Mouse (Mus musculus) erythroblast, embryonic 14.5 days (primary cell): Measurements from ENCODE around the gene Slc7a6. TPM values are rescaled to one million over a fixed set of nuclear protein-coding genes. Genes with fewer than 3 reads are reported as not detected.

ENCODE experiments used
- H3K27me3 ChIP-seq: 2 replicates; pipeline ENCODE4 v1.6.1; 2012; ENCODE audit warnings: inconsistent platforms; ENCODE audit not compliant: control insufficient read depth
- H3K36me3 ChIP-seq: 2 replicates; pipeline ENCODE4 v1.6.1; 2012; ENCODE audit warnings: mild to moderate bottlenecking, inconsistent platforms; ENCODE audit not compliant: control insufficient read depth
- H3K4me1 ChIP-seq: 2 replicates; pipeline ENCODE4 v1.6.1; 2012; ENCODE audit warnings: inconsistent platforms; ENCODE audit not compliant: control insufficient read depth
- H3K4me3 ChIP-seq: replicated peaks from 2 replicates; pipeline ENCODE3; 2012; ENCODE audit warnings: moderate library complexity, mild to moderate bottlenecking, inconsistent platforms
- H3K9me3 ChIP-seq: 2 replicates; pipeline ENCODE4 v1.6.1; 2012; ENCODE audit warnings: low read length, inconsistent platforms, mixed read lengths; ENCODE audit not compliant: control insufficient read depth
- GATA1 ChIP-seq: IDR thresholded peaks from 2 replicates; pipeline ENCODE4 v1.6.1; 2012; ENCODE audit warnings: low read length, inconsistent platforms, mixed read lengths
- TAL1 ChIP-seq: IDR thresholded peaks from 3 replicates; pipeline ENCODE4 v1.6.1; 2012; ENCODE audit warnings: low read length, inconsistent platforms, mixed read lengths
- polyA plus RNA-seq: library from polyadenylated mRNA; stranded (reverse); fragments of >175 nt; gene quantifications from 2 replicates; pipeline ENCODE4 v1.2.3, GENCODE M21; 2012

Gene Slc7a6
- polyA plus RNA-seq, 1 experiment = 0.06 TPM

DNA sequence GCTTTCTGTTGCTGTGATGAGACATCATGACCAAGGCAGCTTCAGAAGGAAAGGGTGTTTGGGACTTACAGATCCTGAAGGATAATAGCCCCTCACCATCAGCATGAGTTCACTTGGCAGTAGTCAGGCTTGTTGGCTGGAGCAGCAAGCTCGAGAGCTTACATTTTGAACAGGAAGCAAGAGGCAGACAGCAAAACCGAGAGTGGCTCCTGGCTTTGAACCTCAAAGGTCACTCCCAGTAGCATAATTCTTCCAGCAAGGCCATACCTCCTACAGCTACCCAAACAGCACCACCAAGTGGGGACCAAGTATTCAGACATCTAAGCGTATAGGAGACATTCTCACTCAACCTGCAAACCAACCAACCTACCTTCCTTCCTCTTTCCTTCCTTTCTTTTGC, 64.1 kb downstream of the Slc7a6 start:
- Histone ChIP-seq H3K36me3 (peaks cover 63% of the 10 kb centered on the region), H3K9me3 (no peaks in the 10 kb centered on the region), H3K27me3 (no peaks in the 10 kb centered on the region), H3K4me1 (no peaks in the 10 kb centered on the region), H3K4me3 (no peak overlapping the region)
- TF ChIP-seq TAL1 = no peak
- TF ChIP-seq GATA1 = no peak

- Histone ChIP-seq H3K4me1 (no peaks in the 10 kb centered on the region), H3K27me3 (no peaks in the 10 kb centered on the region), H3K4me3 (no peak overlapping the region), H3K9me3 (no peaks in the 10 kb centered on the region), H3K36me3 (peaks cover 58% of the 10 kb centered on the region)
- TF ChIP-seq GATA1 (no peak), TAL1 (no peak)
Observed at GRCm38 (mm10) chr8:106234567-106235261, 66.1 kb downstream of the Slc7a6 start.

DNA sequence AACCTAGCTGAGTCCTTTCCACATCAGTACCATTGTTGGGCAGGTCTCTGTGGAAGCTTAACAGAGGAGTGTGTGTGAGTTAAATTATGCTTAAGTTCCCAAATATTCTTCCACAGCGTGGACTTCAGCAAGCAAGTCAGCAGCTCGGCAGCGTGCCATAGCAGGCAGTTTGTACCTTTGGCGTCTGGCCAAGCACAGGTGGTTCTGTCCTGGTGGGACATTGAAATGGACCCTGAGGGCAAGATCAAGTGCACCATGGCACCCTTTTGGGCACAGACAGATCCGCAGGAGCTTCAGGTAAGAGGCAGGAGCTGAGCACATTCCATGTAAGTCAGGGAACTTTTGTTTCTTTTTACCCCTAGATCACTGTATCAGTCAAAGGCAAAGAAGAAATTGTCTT, 68.4 kb downstream of the Slc7a6 start:
- H3K36me3 ChIP-seq = peaks cover 64% of the 10 kb centered on the region
- TF ChIP-seq GATA1 = no peak
- TF ChIP-seq TAL1 = no peak
- no peaks in the 10 kb centered on the region for H3K9me3 ChIP-seq
- H3K27me3 ChIP-seq = no peaks in the 10 kb centered on the region
- H3K4me3 ChIP-seq = no peak overlapping the region
- H3K4me1 ChIP-seq = no peaks in the 10 kb centered on the region

Other genes starting within 250 kb of the Slc7a6 start
- gene Ctrl, start 235.0 kb upstream of the Slc7a6 start, polyA plus RNA-seq = not detected in 2 replicates
- gene Psmb10, start 230.4 kb upstream of the Slc7a6 start, polyA plus RNA-seq = 3.2 and 4.6 TPM in 2 replicates
- gene Lcat, start 225.5 kb upstream of the Slc7a6 start, polyA plus RNA-seq = 0.33 and 0.36 TPM in 2 replicates
- gene Slc12a4, start 202.8 kb upstream of the Slc7a6 start, polyA plus RNA-seq = 1.7 and 1.9 TPM in 2 replicates
- not detected in 2 replicates for gene Dpep3, start 189.4 kb upstream of the Slc7a6 start, polyA plus RNA-seq
- gene Dus2, start 177.5 kb upstream of the Slc7a6 start, polyA plus RNA-seq = 0.25 and 0.47 TPM in 2 replicates
- gene Dpep2nb, start 162.9 kb upstream of the Slc7a6 start, polyA plus RNA-seq = not detected in 2 replicates
- gene Ddx28, start 157.0 kb upstream of the Slc7a6 start, polyA plus RNA-seq = 0.74 and 1.1 TPM in 2 replicates
- gene Nfatc3, start 110.0 kb upstream of the Slc7a6 start, polyA plus RNA-seq = 0.45 and 0.54 TPM in 2 replicates
- gene Esrp2, start 31.9 kb upstream of the Slc7a6 start, polyA plus RNA-seq = 0.02 TPM in 1 of 2 replicates, not detected in the other
- 0.10 and 0.11 TPM in 2 replicates for gene Pla2g15, start 18.5 kb upstream of the Slc7a6 start, polyA plus RNA-seq
- gene Slc7a6os, start 42.1 kb downstream of the Slc7a6 start, polyA plus RNA-seq = 1.2 and 1.4 TPM in 2 replicates
- gene Prmt7, start 42.1 kb downstream of the Slc7a6 start, polyA plus RNA-seq = 0.36 and 0.73 TPM in 2 replicates
- gene Smpd3, start 169.1 kb downstream of the Slc7a6 start, polyA plus RNA-seq = not detected in 2 replicates
- 0.01 and 0.02 TPM in 2 replicates for gene Zfp90, start 246.5 kb downstream of the Slc7a6 start, polyA plus RNA-seq